Mouse (Mus musculus): ENCODE data around the gene Smg7. TPM values are rescaled to one million over a fixed set of nuclear protein-coding genes. Genes with fewer than 3 reads are reported as not detected.

The Smg7 gene
- polyA plus RNA-seq, 1 experiment from 2014 or later = 34.0 TPM

- 23% methylated on average over 12 of the region's 12 CpGs for WGBS
- Histone ChIP-seq H3K27me3 (ENCODE audit: insufficient read depth, poor library complexity, severe bottlenecking) (no peaks in the 10 kb centered on the region), H3K4me1 (replicated peaks) (peaks cover 59% of the 10 kb centered on the region), H3K27ac (peak overlapping the region; percentile 87), H3K9me3 (no peaks in the 10 kb centered on the region), H3K36me3 (no peaks in the 10 kb centered on the region), H3K4me3 (no peak overlapping the region)
- peak; percentile 79 for DNase-seq (ENCODE audit: low spot score)
Observed at GRCm38 (mm10) chr1:152817027-152817769, 85.2 kb downstream of the Smg7 start.

GRCm38 (mm10) chr1:152815265-152815701, 87.2 kb downstream of the Smg7 start:
- Histone ChIP-seq H3K36me3 (no peaks in the 10 kb centered on the region), H3K27ac (peak overlapping the region; percentile 87), H3K4me3 (no peak overlapping the region), H3K27me3 (ENCODE audit: insufficient read depth, poor library complexity, severe bottlenecking) (no peaks in the 10 kb centered on the region), H3K4me1 (replicated peaks) (peaks cover 71% of the 10 kb centered on the region), H3K9me3 (no peaks in the 10 kb centered on the region)
- DNase-seq (ENCODE audit: low spot score) = peak; percentile 79
- 28% methylated on average over 7 of the region's 7 CpGs for WGBS

- H3K27me3 ChIP-seq (ENCODE audit: insufficient read depth, poor library complexity, severe bottlenecking) = no peaks in the 10 kb centered on the region
- WGBS = 60% methylated on average over 13 of the region's 13 CpGs
- peak overlapping the region; percentile 77 for H3K27ac ChIP-seq
- DNase-seq (ENCODE audit: low spot score) = peak; percentile 38
- H3K9me3 ChIP-seq = no peaks in the 10 kb centered on the region
- H3K4me1 ChIP-seq (replicated peaks) = peaks cover 55% of the 10 kb centered on the region
- H3K36me3 ChIP-seq = no peaks in the 10 kb centered on the region
- no peak overlapping the region for H3K4me3 ChIP-seq
Observed at GRCm38 (mm10) chr1:152810533-152811439, 91.7 kb downstream of the Smg7 start.

- peak; percentile 52 for DNase-seq (ENCODE audit: low spot score)
- WGBS = 35% methylated on average over 8 of the region's 8 CpGs
- Histone ChIP-seq H3K27me3 (ENCODE audit: insufficient read depth, poor library complexity, severe bottlenecking) (no peaks in the 10 kb centered on the region), H3K27ac (peak overlapping the region; percentile 79), H3K36me3 (no peaks in the 10 kb centered on the region), H3K9me3 (no peaks in the 10 kb centered on the region), H3K4me3 (no peak overlapping the region), H3K4me1 (replicated peaks) (peaks cover 46% of the 10 kb centered on the region)
Observed at GRCm38 (mm10) chr1:152809541-152810252, 92.7 kb downstream of the Smg7 start.

- 91% methylated on average over 2 of the region's 2 CpGs for WGBS
- DNase-seq (ENCODE audit: low spot score) = no peak
- no peaks in the 10 kb centered on the region for H3K36me3 ChIP-seq
- no peaks in the 10 kb centered on the region for H3K9me3 ChIP-seq
- H3K27me3 ChIP-seq (ENCODE audit: insufficient read depth, poor library complexity, severe bottlenecking) = no peaks in the 10 kb centered on the region
- H3K4me3 ChIP-seq = no peak overlapping the region
- 0 out of 2 replicates have a peak overlapping the region, but pooled peaks have one; percentile 62 for H3K27ac ChIP-seq
- H3K4me1 ChIP-seq (replicated peaks) = peaks cover 34% of the 10 kb centered on the region
Observed at GRCm38 (mm10) chr1:152808392-152808680, 94.1 kb downstream of the Smg7 start.

GRCm38 (mm10) chr1:152807619-152808391, 94.6 kb downstream of the Smg7 start:
- Histone ChIP-seq H3K4me1 (replicated peaks) (peaks cover 31% of the 10 kb centered on the region), H3K36me3 (no peaks in the 10 kb centered on the region), H3K27ac (peak overlapping the region; percentile 62), H3K4me3 (no peak overlapping the region), H3K27me3 (ENCODE audit: insufficient read depth, poor library complexity, severe bottlenecking) (no peaks in the 10 kb centered on the region), H3K9me3 (no peaks in the 10 kb centered on the region)
- no peak for DNase-seq (ENCODE audit: low spot score)
- 78% methylated on average over 18 of the region's 18 CpGs for WGBS

GRCm38 (mm10) chr1:152804907-152805306, 97.5 kb downstream of the Smg7 start:
- Histone ChIP-seq H3K27me3 (ENCODE audit: insufficient read depth, poor library complexity, severe bottlenecking) (no peaks in the 10 kb centered on the region), H3K4me3 (no peak overlapping the region), H3K36me3 (no peaks in the 10 kb centered on the region), H3K27ac (no peak overlapping the region), H3K9me3 (no peaks in the 10 kb centered on the region), H3K4me1 (replicated peaks) (peaks cover 27% of the 10 kb centered on the region)
- 81% methylated on average over 6 of the region's 6 CpGs for WGBS
- DNase-seq (ENCODE audit: low spot score) = no peak

- Histone ChIP-seq H3K27ac (peak overlapping the region; percentile 40; the same call in 1 of the 2 replicates), H3K9me3 (no peaks in the 10 kb centered on the region), H3K27me3 (ENCODE audit: insufficient read depth, poor library complexity, severe bottlenecking) (no peaks in the 10 kb centered on the region), H3K36me3 (no peaks in the 10 kb centered on the region), H3K4me3 (no peak overlapping the region), H3K4me1 (replicated peaks) (peaks cover 32% of the 10 kb centered on the region)
- DNase-seq (ENCODE audit: low spot score) = no peak
- 89% methylated on average over 13 of the region's 13 CpGs for WGBS
Observed at GRCm38 (mm10) chr1:152800633-152801176, 101.7 kb downstream of the Smg7 start.

GRCm38 (mm10) chr1:152799897-152800296, 102.5 kb downstream of the Smg7 start, which contains the start of gene Ncf2:
Gene Ncf2 (plus strand): TSS chr1:152800194.
- H3K27ac ChIP-seq = peak within 1 kb of the TSS; percentile 64; the same call in 1 of the 2 replicates
- H3K36me3 ChIP-seq = no peaks in the 10 kb centered on the region
- 19% methylated on average over 2 of the region's 2 CpGs for WGBS
- no peaks in the 10 kb centered on the region for H3K27me3 ChIP-seq (ENCODE audit: insufficient read depth, poor library complexity, severe bottlenecking)
- no peaks in the 10 kb centered on the region for H3K9me3 ChIP-seq
- DNase-seq (ENCODE audit: low spot score) = peak; percentile 26
- H3K4me1 ChIP-seq (replicated peaks) = peaks cover 31% of the 10 kb centered on the region
- no peak within 1 kb of the TSS for H3K4me3 ChIP-seq

GRCm38 (mm10) chr1:152798125-152798524, 104.3 kb downstream of the Smg7 start:
- H3K4me1 ChIP-seq (replicated peaks) = peaks cover 46% of the 10 kb centered on the region
- no peak overlapping the region for H3K4me3 ChIP-seq
- no peaks in the 10 kb centered on the region for H3K36me3 ChIP-seq
- no peaks in the 10 kb centered on the region for H3K27me3 ChIP-seq (ENCODE audit: insufficient read depth, poor library complexity, severe bottlenecking)
- no peaks in the 10 kb centered on the region for H3K9me3 ChIP-seq
- 83% methylated on average over 9 of the region's 9 CpGs for WGBS
- no peak for DNase-seq (ENCODE audit: low spot score)
- H3K27ac ChIP-seq = no peak overlapping the region

GRCm38 (mm10) chr1:152796683-152797263, 105.7 kb downstream of the Smg7 start:
- no peak for DNase-seq (ENCODE audit: low spot score)
- Histone ChIP-seq H3K4me1 (replicated peaks) (peaks cover 52% of the 10 kb centered on the region), H3K4me3 (no peak overlapping the region), H3K9me3 (0 out of 2 replicates have a peak, but pooled peaks cover 2% of the 10 kb centered on the region), H3K36me3 (no peaks in the 10 kb centered on the region), H3K27me3 (ENCODE audit: insufficient read depth, poor library complexity, severe bottlenecking) (no peaks in the 10 kb centered on the region), H3K27ac (0 out of 2 replicates have a peak overlapping the region, but pooled peaks have one; percentile 5)
- WGBS = 88% methylated on average over 8 of the region's 8 CpGs
